In the genomic region with DNA sequence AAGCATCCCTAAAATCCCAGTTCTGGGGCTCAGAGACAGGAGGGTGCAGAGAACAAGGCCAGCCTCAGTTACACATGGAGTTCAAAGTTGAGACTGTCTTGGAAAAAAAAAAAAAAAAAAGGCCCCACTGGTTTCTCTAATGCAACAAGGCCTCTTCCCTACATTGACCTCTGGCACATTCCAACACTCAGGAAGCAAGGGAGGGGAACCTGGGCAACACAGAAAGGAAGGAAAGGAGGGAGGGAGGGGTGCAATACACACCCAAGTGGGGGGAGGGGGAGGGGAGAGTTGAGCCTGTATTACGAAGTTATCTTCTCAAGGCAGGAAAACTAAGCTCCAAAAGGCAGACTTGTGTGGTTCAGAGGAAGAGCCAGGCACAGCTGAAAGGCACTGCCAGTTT, we compare ENCODE assay signal across 9 mouse cellular contexts. TPM values are rescaled to one million over a fixed set of nuclear protein-coding genes. Genes with fewer than 3 reads are reported as not detected.
DNase-seq lines count a peak whose midpoint lies in the region; ATAC-seq lines count a peak whose summit lies in the region.
"Had no signal": no experiment of that assay in that cellular context is flagged by ENCODE, and none has a peak within 500 bp of the region (broad histone marks: within the 10 kb centered on the region; RNA-seq: fewer than 3 reads in every experiment).

No protein-coding gene starts in this region.

- no peak overlapping the region for H3K4me2 ChIP-seq in liver, embryonic 11.5 days
- no peak overlapping the region for H3K4me2 ChIP-seq in intestine, embryonic 16.5 days (ENCODE audit: low read depth, low read length)

- no peaks in the 10 kb centered on the region for H3K9me3 ChIP-seq in liver, embryonic 11.5 days (ENCODE audit: control insufficient read depth, low read length)
- H3K9me3 ChIP-seq in intestine, embryonic 16.5 days (ENCODE audit: control insufficient read depth, low read length): no peaks in the 10 kb centered on the region
- peaks cover 3% of the 10 kb centered on the region; the same call in 1 of the 2 replicates for H3K9me3 ChIP-seq in midbrain, embryonic 10.5 days (replicated peaks)

- peaks cover 6% of the 10 kb centered on the region; the same call in 1 of the 2 replicates for H3K4me1 ChIP-seq in liver, embryonic 11.5 days (replicated peaks; ENCODE audit: control insufficient read depth, insufficient read depth, low read length)
- H3K4me1 ChIP-seq in intestine, embryonic 16.5 days (ENCODE audit: control insufficient read depth, insufficient read depth, low read length): peaks cover 11% of the 10 kb centered on the region
- H3K4me1 ChIP-seq in midbrain, embryonic 10.5 days: peaks cover 42% of the 10 kb centered on the region

- no peak overlapping the region for H3K27ac ChIP-seq in liver, embryonic 11.5 days (ENCODE audit: low read depth, low read length)
- H3K27ac ChIP-seq in intestine, embryonic 16.5 days (ENCODE audit: low read length): peak overlapping the region; percentile 82
- H3K27ac ChIP-seq in midbrain, embryonic 10.5 days (replicated peaks): peak overlapping the region; percentile 89

- no peaks in the 10 kb centered on the region for H3K36me3 ChIP-seq in liver, embryonic 11.5 days (ENCODE audit: control insufficient read depth, insufficient read depth, low read length)
- no peaks in the 10 kb centered on the region for H3K36me3 ChIP-seq in intestine, embryonic 16.5 days (ENCODE audit: control insufficient read depth, insufficient read depth, low read length)
- H3K36me3 ChIP-seq in midbrain, embryonic 10.5 days: no peaks in the 10 kb centered on the region

- 0% methylated on average over 1 of the region's 1 CpGs for WGBS in liver, embryonic 11.5 days
- WGBS in intestine, embryonic 16.5 days: 16% methylated on average over 1 of the region's 1 CpGs
- WGBS in midbrain, embryonic 10.5 days: 17% methylated on average over 1 of the region's 1 CpGs

- no peak for ATAC-seq in liver, embryonic 11.5 days (replicated peaks; ENCODE audit: low FRiP score)
- peak; percentile 93 for ATAC-seq in intestine, embryonic 16.5 days

- DNase-seq in liver: peak; percentile 19
- DNase-seq in liver, embryonic 11.5 days (ENCODE audit: low spot score): no peak
- peak; percentile 55 for DNase-seq in gastrocnemius, postnatal 25 days
- peak; percentile 37 for DNase-seq in midbrain, embryonic 10.5 days (ENCODE audit: low spot score)
- DNase-seq in thymus, postnatal 10 days (ENCODE audit: low spot score in 2 of 2): no peak
- DNase-seq in urinary bladder, postnatal 25 days (ENCODE audit: low spot score): no peak
- no peak for DNase-seq in thymus, postnatal 4 days

- H3K9ac ChIP-seq in liver, embryonic 11.5 days (ENCODE audit: low read depth, low read length): no peak overlapping the region
- no peak overlapping the region for H3K9ac ChIP-seq in intestine, embryonic 16.5 days (ENCODE audit: low read depth, low read length)

- no peaks in the 10 kb centered on the region for H3K27me3 ChIP-seq in liver, embryonic 11.5 days (replicated peaks; ENCODE audit: control insufficient read depth, insufficient read depth, low read length)
- no peaks in the 10 kb centered on the region for H3K27me3 ChIP-seq in intestine, embryonic 16.5 days (replicated peaks; ENCODE audit: control insufficient read depth, insufficient read depth, low read length)
- no peaks in the 10 kb centered on the region for H3K27me3 ChIP-seq in midbrain, embryonic 10.5 days (ENCODE audit: low read depth, poor library complexity, severe bottlenecking)

- no peak overlapping the region for H3K4me3 ChIP-seq in liver, embryonic 11.5 days (ENCODE audit: low read depth, low read length)
- no peak overlapping the region for H3K4me3 ChIP-seq in intestine, embryonic 16.5 days (ENCODE audit: low read length)
- no peak overlapping the region for H3K4me3 ChIP-seq in midbrain, embryonic 10.5 days

RNA-seq across cellular contexts. Expression of a gene that starts 13.4 kb away (rescaled TPM):
- 0.13 and 0.19 TPM in 2 replicates for polyA plus RNA-seq in liver, embryonic 11.5 days (2014; fragmentation: Nextera tagmentation; extraction: Ambion mirVana)
- 10 to 100 TPM; 22.5 to 31.0 TPM for total RNA-seq in gastrocnemius, postnatal 25 days (2021)
- polyA plus RNA-seq in intestine, embryonic 16.5 days (2015; fragmentation: Nextera tagmentation; extraction: Ambion mirVana): 0.88 and 0.93 TPM in 2 replicates
- polyA plus RNA-seq in midbrain, embryonic 10.5 days (2016; fragmentation: Nextera tagmentation; extraction: Ambion mirVana): 0.95 and 1.1 TPM in 2 replicates
- total RNA-seq: MEL had no signal

Comparison
In these comparisons a context has a peak if more than half of its experiments do, and no peak if none do; other contexts are left out.
1. DNase-seq: peak in liver (single experiment), gastrocnemius, postnatal 25 days (single experiment) and midbrain, embryonic 10.5 days (single experiment); none in liver, embryonic 11.5 days (single experiment), thymus, postnatal 10 days (0 of 2), urinary bladder, postnatal 25 days (single experiment) and thymus, postnatal 4 days (single experiment).